Mouse (Mus musculus) spleen, adult 12 weeks (tissue): Measurements from ENCODE around the gene Klrb1b.
"Not testable (repeated sequence)": the region's sequence is repeated elsewhere in the genome, so short reads cannot be mapped to it uniquely, and the experiment has no call there.

ENCODE experiments used
- DNase-seq: peaks from one replicate; pipeline ENCODE4 v3.0.0; 2022; ENCODE audit warnings: low spot score

Gene Klrb1b

DNA sequence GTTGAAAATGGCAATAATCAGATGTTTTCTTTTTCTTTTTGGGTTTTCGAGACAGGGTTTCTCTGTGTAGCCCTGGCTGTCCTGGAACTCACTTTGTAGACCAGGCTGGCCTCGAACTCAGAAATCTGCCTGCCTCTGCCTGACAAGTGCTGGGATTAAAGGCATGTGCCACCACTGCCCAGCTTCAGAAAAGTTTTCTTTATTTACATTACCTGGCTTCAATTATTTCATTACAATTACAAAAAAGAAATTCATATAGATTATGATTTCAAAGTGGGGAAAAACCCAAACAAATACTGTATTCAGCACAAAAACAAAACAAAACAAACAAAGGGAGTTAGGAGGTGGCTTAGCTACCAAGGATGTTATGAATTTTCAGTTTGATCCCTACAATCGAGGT is 14.5 kb upstream of the Klrb1b start:
- not testable (repeated sequence) for DNase-seq

GRCm38 (mm10) chr6:128839921-128840320 is 13.8 kb upstream of the Klrb1b start:
- DNase-seq, result no peak

DNA sequence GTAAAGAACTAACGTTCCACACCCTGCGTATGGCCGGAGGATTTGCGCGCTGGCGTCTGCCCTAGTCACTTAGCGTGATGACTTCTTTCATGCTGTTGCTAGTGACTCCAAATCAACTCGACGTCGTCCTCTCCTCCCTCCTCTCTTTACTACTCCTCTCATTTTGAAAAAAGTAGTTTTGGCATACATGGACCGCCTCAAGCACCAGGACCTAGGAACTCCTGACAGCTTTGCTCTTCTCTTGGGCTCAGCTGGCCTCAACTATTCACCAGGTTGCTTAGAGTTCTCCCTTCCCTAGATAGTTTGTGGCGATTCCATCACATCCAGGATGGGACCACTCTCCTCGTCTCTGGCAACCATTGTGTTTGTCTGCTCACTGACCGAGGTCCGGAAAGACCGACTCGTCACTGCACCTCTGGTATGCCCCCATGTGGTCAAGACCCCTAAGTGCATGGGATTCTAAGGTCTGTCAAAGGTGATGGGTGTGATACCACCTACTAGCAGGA is 13.2 kb upstream of the Klrb1b start:
- peak; percentile 77 for DNase-seq

DNA sequence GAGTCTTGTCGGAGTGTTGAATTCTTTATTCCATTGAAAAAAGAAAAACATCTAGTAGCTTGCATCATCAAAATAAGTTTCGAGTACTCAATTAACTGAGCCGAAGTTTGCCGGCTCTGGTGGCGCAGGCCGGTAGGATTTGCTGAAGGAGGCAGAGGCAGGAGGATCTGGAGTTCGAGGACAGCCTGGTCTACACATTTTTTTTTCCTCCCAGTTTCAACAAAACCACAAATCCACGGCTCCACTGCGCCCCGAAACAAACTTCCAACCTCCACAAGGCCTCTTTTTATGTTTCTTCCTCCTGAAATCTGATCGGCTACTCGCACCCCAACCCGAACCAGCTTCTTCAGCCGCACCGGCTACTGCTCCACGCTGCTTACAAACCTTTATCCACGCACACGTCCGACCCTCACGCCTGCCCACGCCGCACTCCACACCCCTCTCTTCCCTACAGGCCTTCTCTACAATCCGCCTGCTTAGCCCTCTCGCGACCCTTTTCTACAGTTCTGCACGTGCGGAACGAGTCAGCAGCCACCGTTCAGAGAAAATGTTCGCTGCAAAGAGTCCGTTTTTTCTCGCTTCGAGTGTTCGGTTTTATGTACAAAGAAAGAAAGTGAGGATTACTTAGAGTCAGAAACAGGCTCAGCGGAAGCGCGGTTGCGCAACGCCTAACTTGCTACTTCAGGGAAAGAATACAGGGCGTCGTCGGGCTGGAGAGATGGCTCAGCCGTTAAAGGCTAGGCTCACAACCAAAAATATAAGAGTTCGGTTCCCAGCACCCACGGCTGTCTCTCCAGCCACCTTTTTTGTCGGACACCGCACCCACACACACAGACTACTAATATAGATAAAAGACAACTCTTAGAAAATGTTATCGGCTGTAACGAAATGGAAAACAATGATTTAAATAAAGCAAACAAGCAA is 12.5 kb upstream of the Klrb1b start:
- peak; percentile 78 for DNase-seq

DNA sequence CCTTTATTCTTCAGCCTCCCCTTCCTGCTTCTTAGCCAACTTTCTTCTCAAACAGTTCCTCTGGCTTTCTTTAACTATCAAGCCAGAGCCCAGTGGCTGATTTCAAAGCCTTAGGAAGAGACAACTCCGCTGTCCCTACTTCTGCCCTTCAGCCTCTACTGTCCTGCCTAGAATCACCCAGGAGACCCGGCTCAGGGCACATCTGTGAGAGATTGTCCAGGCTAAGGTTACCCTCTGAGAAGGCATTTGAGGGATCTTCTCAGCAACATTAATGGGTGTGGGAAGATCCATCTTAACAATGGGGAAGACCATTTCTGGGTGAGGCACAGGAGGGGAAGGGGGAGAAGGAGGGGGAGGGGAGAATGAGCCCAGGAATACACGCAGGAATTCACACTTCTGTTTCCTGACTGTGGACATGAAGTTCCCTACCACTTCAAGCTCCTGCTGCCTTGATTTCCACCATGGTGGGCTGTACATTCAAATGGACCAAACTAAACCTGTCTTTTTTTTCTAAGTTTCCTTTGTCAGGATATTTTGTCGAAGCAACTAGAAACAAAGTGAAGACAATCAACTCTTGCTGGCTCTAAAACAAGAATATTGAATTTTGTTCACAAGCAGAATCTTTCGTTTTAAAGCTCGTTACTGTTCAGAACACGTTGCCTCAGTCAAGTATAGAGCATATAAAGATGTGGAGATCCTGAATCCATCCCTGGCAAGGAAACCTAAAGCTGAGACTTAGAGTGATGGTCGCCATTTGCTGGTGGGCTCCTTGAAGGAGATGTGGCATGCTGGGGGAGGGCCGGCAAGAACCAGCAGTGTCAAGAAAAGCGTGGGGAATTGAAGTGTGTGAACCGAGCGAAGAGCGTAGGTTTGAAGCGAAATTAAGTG is 11.6 kb upstream of the Klrb1b start:
- DNase-seq, result no peak

DNA sequence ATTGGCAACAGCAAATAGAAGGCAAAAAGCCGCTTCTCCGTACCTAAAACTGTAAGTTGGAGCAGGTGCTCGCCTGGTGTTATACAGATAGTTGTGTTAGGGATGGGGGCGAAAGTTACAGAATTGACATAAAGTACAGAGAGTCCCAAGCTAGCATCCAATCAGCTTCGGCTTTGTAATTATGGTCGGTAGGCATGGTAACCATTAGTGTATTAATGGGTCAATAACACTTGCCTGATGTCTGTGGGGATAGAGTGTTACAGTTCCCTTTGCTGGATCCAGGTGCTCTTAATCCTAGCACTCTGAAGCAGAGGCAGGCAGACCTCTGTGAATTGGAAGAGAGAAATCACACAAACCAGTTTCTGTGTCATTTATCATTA is 10.8 kb upstream of the Klrb1b start:
- DNase-seq, result no peak

GRCm38 (mm10) chr6:128836191-128836954 is 10.2 kb upstream of the Klrb1b start:
- DNase-seq, result no peak

DNA sequence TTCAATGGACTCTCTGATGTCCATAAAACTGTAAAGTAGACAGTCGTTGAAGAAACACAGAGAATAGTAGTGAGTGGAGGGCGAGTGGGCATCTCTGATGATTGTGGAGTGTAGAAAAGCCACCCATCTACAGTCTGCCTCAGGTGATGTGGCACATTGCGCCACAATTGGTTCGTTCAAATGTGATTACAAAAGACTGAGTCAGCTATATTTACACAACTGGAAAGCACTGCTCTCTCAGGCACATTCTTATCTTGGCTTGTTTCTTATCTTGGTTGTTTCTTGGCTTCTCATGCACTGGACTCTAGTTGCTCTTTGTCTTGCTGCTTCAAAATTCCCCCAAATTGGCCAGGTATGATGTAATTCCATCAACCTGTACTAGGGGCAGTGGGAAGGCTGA is 9.4 kb upstream of the Klrb1b start:
- DNase-seq, result no peak

DNA sequence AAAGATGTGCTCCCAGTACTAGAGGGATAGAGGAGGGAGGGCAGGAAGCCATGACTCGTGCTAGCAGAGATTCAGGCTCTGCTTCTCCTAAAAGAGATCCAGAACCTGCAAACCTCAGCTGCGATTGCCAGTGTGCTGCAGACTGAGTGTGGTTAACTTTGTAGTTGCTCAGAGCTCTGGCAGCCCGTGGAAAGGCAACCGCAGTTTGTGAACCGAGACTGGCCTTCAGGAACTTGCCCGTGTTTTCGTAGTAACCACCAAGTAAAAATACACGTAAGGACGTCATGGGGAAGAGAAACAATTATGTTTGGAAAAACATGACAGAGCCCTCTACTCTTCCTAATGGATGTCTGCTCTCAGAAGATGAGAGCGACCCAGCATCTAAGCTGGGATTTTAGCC is 6.9 kb upstream of the Klrb1b start:
- DNase-seq, result no peak

DNA sequence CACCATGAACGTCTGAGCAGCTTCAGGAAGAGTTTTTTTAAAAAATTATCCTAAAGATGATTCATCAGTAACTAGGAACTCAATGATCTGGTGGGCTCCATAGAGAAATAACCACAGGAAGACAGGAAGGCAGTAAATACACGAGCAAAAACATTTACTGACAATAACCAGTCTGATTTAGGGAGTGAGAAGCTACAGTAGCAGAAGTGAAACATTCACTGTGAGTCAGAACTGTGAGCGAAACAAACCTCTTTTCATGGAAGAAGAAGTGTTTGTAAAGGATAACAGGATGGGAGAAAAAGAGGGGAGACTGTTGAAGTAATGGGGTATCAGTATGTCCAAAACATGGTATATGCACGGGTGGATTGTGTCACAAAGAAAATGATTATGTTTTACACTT is 3.7 kb upstream of the Klrb1b start:
- DNase-seq, result no peak

- no peak for DNase-seq
Measured at GRCm38 (mm10) chr6:128826781-128827180, 650 bp upstream of the Klrb1b start.

DNA sequence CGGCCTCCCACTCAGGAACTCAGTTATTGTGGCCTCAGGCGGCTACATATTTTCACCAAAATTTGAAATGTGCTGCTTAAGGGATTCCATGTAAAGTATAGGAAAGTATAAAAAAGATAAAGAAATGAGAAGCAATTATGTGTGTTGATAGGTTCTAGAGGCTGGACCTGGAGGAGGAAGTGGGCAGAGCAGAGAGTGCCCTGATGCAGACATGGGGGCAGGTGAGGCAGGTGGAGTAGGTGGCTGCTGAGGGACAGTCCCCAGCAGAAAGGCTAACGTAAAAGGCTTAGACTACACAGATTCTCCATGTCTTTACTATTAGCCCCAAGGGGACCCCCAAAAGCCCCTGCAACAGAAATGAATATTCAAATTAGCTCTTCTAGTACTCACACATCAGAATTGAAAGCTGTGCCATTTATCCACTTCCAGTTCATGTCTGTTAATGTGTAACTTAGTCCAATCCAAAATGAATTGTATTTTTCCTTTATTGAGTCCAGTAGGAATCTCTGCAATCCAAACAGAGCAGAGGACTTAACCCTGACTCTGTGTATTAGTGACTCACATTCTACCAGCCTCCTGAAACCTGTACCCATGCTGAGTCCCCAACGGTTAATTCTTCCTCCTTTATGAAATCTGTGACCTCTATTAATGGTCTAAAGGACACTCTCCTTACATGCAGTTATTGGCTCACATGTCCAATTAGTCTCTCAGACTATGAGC is 7.9 kb downstream of the Klrb1b start:
- DNase-seq, result no peak

GRCm38 (mm10) chr6:128808532-128808931 is 17.6 kb downstream of the Klrb1b start:
- no peak for DNase-seq

GRCm38 (mm10) chr6:128807021-128807420 is 19.1 kb downstream of the Klrb1b start:
- DNase-seq, result no peak

DNA sequence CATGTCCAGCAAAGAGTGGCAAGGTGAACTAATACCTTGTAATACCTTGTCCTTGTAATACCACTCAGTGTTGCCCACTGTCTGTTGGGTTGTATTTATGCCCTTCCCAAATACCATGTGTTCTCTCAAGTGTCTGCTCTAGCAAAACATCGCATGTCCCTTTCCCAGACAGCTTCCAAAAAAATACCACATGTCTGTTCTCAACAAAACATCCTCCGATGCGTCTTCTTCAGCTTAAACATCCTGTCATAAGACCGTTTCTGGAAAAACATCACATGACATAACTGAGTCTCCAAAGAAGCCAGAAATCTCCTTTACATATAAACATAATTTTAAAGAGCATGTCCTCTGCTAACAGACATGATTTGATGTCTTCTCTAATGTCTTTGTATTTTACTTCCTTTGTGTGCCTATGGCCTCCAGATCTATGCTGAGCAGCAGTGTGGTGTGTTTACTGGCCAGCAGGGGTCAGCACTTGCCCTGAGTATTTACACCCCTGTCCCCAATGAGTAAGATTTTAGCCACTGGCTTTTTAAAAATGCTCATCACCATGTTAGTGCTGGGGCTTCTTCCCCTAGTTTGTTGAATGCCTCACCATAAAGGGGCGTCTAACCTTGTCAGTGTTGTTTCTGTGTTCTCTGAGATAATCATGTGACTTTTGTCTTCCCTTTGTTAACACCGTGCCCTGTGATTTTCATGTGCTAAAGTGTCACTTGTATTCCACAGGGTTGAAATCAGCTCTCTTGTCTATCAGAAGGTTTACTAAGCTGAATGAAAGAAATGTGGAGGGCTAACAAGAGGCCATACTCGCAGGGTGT is 21.1 kb downstream of the Klrb1b start:
- DNase-seq, result peak; percentile 34

GRCm38 (mm10) chr6:128802999-128803857 is 22.9 kb downstream of the Klrb1b start:
- DNase-seq, result peak; percentile 96

- DNase-seq, result no peak
Measured at GRCm38 (mm10) chr6:128802557-128802956, 23.6 kb downstream of the Klrb1b start.

GRCm38 (mm10) chr6:128800696-128801095 is 25.4 kb downstream of the Klrb1b start:
- DNase-seq, result not testable (repeated sequence)

DNA sequence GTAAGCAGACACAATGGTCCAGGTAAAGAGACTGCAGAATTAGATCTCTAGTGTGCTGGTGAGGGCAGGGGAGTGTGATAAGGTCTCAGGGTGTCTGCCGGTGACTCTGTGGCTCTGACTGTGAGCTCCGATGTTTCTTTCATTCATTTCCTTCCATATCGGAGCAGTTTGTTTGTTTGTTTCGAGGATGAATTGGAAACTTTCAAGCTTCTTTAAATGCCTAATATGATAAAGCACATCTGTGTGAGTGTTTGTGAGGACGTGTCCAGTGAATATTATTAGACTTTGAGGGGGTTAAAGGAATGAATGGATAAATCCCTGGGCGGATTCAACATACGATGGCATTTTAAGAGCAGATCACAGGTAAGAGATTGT is 26.2 kb downstream of the Klrb1b start:
- no peak for DNase-seq
